Mouse (Mus musculus): ENCODE measurements at regions not wholly inside any gene's neighbourhood (a gene's known extent, or its start where the extent isn't known, plus 50 kb on each side); places are given as distances from the start of the nearest gene placed in this dataset.

DNA sequence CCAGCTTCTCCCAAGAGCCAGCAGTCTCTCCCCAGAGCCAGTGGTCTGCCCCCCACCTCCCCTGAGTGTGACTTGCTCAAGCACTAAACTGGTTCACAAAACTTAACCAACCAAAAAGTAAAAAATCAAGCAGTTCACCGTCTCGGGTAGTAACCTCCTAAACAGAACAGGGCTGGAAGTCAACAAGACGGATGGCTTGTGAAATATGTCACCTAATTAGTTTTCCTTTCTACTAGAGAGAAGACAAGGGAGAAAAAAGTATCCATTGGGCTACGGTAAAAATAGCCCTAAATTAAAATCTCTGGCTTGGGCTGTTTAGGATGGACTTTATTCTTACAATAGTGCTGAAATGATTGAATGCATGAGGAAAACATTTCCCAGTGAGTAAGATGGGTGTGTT lies 108.6 kb downstream of the Foxb1 start:
- ATAC-seq (ENCODE audit: low read depth) (no peak), DNase-seq (no peak)
- Histone ChIP-seq H3K27ac (no peak overlapping the region), H3K4me1 (replicated peaks) (no peaks in the 10 kb centered on the region), H3K9ac (no peak overlapping the region), H3K9me3 (replicated peaks) (no peaks in the 10 kb centered on the region), H3K4me2 (no peak overlapping the region), H3K27me3 (no peaks in the 10 kb centered on the region), H3K36me3 (no peaks in the 10 kb centered on the region), H3K4me3 (replicated peaks) (no peak overlapping the region)
- WGBS (ENCODE audit: insufficient replicate concordance), result 63% methylated on average over 4 of the region's 4 CpGs

DNA sequence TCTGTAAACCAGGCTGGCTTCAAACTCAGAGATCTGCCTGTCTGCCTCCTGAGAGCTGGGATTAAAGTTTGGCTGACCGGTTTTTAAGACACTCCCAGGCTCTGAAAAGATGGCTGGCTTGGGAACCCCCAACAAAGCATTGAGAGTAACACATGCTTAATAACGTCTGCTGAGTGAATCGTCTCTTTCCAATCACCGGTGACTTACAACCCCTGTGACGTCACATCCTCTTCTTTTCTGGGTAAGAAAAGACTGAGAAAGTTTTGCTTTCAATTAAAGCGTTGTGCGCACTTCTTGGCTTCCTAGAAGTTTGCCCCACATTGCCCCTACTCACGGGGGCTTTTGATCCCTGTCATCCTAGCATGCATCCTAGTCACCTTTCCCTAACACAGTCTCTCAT lies 109.1 kb downstream of the Foxb1 start:
- H3K27me3 ChIP-seq, result no peaks in the 10 kb centered on the region
- no peaks in the 10 kb centered on the region for H3K4me1 ChIP-seq (replicated peaks)
- ATAC-seq (ENCODE audit: low read depth) (no peak), DNase-seq (no peak)
- H3K4me2 ChIP-seq, result no peak overlapping the region
- H3K27ac ChIP-seq, result no peak overlapping the region
- H3K9ac ChIP-seq, result no peak overlapping the region
- WGBS (ENCODE audit: insufficient replicate concordance), result 63% methylated on average over 8 of the region's 8 CpGs
- no peaks in the 10 kb centered on the region for H3K9me3 ChIP-seq (replicated peaks)
- no peak overlapping the region for H3K4me3 ChIP-seq (replicated peaks)
- H3K36me3 ChIP-seq, result no peaks in the 10 kb centered on the region

DNA sequence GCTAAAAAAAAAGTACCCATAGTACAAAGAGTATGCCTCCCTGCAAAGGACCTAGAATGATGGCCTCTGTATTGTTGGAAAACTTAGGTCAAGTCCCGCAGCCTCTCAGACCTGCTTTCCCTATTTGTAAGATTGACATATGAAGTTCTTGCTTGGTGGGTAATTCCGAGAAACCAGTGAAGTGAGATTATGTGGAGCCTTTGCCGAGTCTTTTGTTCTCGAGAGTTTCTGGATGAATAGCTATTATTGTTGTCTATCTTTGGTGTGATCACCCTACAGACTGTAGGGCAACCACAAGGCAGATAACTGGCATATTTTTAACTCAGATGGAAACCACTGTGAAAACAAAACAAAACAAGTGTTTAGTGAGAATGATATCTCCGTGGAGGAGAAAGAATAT lies 118.1 kb downstream of the Foxb1 start:
- Histone ChIP-seq H3K4me3 (replicated peaks) (no peak overlapping the region), H3K4me1 (replicated peaks) (no peaks in the 10 kb centered on the region), H3K27ac (no peak overlapping the region), H3K9me3 (replicated peaks) (no peaks in the 10 kb centered on the region), H3K4me2 (no peak overlapping the region), H3K9ac (no peak overlapping the region), H3K36me3 (no peaks in the 10 kb centered on the region), H3K27me3 (no peaks in the 10 kb centered on the region)
- WGBS (ENCODE audit: insufficient replicate concordance), result 59% methylated on average over 5 of the region's 5 CpGs
- no peak for DNase-seq
- no peak for ATAC-seq (ENCODE audit: low read depth)

DNA sequence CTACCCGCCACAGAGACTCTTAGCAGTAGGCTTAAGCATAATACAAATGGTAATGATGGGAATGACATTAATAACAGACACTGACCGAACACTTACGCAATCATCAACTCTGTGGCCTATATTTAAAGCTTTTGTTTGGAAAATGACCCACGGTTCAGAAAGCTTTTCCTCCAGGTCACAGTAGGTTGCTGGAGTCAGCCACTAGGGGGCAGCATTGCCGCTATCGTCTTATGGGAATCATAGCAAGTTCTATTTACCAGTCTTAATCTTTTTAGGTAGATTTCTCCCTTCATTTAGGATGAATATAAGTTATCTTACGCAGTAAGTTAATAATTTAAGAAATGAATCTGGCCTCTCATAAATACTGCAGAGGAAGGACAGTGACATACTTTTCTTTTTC lies 137.4 kb downstream of the Foxb1 start:
- Histone ChIP-seq H3K9me3 (replicated peaks) (no peaks in the 10 kb centered on the region), H3K9ac (no peak overlapping the region), H3K4me1 (replicated peaks) (no peaks in the 10 kb centered on the region), H3K4me3 (replicated peaks) (no peak overlapping the region), H3K27ac (no peak overlapping the region), H3K4me2 (no peak overlapping the region), H3K27me3 (no peaks in the 10 kb centered on the region), H3K36me3 (no peaks in the 10 kb centered on the region)
- 13% methylated on average over 7 of the region's 7 CpGs for WGBS (ENCODE audit: insufficient replicate concordance)
- DNase-seq, result peak; percentile 8
- no peak for ATAC-seq (ENCODE audit: low read depth)

DNA sequence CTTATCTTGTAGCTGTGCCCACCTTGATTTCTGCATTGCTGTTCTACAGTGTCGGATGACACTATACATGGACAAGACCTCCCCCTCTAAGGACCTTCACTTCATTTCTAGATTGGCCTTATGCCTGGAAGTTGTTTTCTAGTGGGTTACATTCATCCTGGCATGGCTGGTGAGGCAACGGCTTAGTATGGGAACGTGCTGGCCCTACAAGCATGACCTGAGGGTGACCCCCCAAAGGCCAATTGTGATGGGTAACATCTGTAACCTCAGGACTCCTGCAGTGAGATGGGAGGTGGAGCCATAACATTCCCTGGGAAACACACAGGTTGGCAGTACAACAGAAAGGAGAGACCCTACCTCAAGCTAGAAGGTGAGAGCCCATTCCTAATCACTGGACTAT lies 139.7 kb downstream of the Foxb1 start:
- Histone ChIP-seq H3K4me3 (replicated peaks) (no peak overlapping the region), H3K27ac (no peak overlapping the region), H3K4me1 (replicated peaks) (no peaks in the 10 kb centered on the region), H3K36me3 (no peaks in the 10 kb centered on the region), H3K27me3 (no peaks in the 10 kb centered on the region), H3K4me2 (no peak overlapping the region), H3K9me3 (replicated peaks) (no peaks in the 10 kb centered on the region), H3K9ac (no peak overlapping the region)
- ATAC-seq (ENCODE audit: low read depth) (no peak), DNase-seq (no peak)
- 79% methylated on average over 3 of the region's 3 CpGs for WGBS (ENCODE audit: insufficient replicate concordance)

DNA sequence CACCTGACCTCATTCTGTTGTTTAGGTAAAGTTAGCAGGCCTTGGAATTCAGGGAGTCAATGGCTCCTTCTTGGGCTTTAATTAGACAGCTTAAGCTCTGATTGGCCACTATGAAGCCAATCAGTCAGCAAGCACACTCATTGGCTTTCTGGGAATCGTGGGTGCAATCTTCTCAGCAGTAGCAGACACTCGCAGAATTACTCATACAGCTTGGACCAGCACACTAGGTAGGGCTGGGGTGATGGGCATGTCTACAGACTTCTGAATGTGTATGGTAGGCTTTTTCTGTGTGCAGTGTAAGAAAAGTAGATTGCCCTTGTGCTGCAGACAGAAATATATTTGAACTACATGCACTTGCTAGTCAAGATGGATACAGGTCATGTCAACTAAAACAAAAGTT lies 143.4 kb downstream of the Foxb1 start:
- WGBS (ENCODE audit: insufficient replicate concordance), result 57% methylated on average over 2 of the region's 2 CpGs
- H3K4me3 ChIP-seq (replicated peaks), result no peak overlapping the region
- DNase-seq (no peak), ATAC-seq (ENCODE audit: low read depth) (no peak)
- H3K4me2 ChIP-seq, result no peak overlapping the region
- no peaks in the 10 kb centered on the region for H3K4me1 ChIP-seq (replicated peaks)
- H3K27ac ChIP-seq, result no peak overlapping the region
- H3K9ac ChIP-seq, result no peak overlapping the region
- H3K27me3 ChIP-seq, result no peaks in the 10 kb centered on the region
- no peaks in the 10 kb centered on the region for H3K36me3 ChIP-seq
- no peaks in the 10 kb centered on the region for H3K9me3 ChIP-seq (replicated peaks)

DNA sequence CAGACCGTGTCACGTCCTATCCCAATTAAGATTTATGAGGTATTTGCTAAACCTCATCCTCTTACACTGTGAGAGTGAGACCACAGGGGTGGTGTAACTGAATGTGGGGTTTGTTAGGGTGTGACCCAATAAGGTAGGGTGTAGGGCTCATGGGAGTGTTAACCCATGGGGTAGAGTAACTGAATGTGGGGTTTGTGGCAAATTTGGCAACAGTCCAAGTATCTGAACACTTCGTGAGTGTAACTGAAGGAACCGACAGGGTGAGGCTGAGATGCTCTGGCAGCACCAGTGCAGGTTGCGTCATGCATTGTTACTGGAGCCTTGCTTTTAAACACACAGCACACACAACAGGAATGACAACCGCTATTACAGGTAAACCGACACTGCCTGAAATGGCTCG lies 144.1 kb downstream of the Anxa2 start:
- no peaks in the 10 kb centered on the region for H3K27me3 ChIP-seq
- no peaks in the 10 kb centered on the region for H3K4me1 ChIP-seq (replicated peaks)
- no peaks in the 10 kb centered on the region for H3K36me3 ChIP-seq
- 65% methylated on average over 8 of the region's 8 CpGs for WGBS (ENCODE audit: insufficient replicate concordance)
- no peak overlapping the region for H3K4me3 ChIP-seq (replicated peaks)
- no peak overlapping the region for H3K27ac ChIP-seq
- ATAC-seq (ENCODE audit: low read depth), result no peak
- no peak for DNase-seq
- no peaks in the 10 kb centered on the region for H3K9me3 ChIP-seq (replicated peaks)
- no peak overlapping the region for H3K9ac ChIP-seq
- H3K4me2 ChIP-seq, result no peak overlapping the region

DNA sequence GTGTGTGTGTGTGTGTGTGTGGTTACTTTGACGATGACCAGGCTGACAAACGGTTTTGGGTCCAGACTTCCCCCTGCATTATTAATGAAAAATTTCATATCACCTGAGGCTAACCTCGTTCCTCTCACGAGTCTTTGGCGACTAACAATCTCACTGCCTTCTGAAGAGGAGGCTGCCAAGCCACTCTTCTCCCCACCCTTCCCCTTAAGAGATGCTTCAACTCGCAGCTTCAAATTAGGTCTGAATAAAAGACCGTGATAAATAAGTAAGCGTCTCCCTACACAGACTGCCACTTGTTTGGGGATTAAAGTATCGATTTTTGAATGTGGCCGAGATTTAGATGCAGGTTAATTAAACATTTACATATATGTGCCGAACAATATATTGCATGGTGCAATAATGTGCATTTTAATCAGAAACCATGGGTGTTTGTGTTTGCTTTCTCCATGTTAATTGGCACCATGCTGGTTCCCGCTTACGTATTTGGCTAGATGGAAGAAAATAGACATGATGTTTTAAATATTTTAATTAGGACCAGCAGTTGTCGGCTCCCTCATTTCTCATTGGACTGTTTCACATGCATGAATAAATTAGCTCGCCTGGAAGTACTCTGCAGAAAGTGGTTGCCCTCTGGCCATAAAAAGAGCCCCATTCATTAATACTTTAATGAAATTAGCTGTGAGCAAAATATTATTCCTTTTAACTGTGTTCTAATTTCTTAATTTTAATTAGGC lies 139.1 kb downstream of the Anxa2 start:
- H3K9ac ChIP-seq, result no peak overlapping the region
- H3K4me3 ChIP-seq (replicated peaks), result no peak overlapping the region
- no peaks in the 10 kb centered on the region for H3K27me3 ChIP-seq
- no peak overlapping the region for H3K4me2 ChIP-seq
- H3K4me1 ChIP-seq (replicated peaks), result no peaks in the 10 kb centered on the region
- no peak overlapping the region for H3K27ac ChIP-seq
- WGBS (ENCODE audit: insufficient replicate concordance), result 71% methylated on average over 14 of the region's 15 CpGs
- no peaks in the 10 kb centered on the region for H3K36me3 ChIP-seq
- ATAC-seq (ENCODE audit: low read depth) (no peak), DNase-seq (no peak)
- no peaks in the 10 kb centered on the region for H3K9me3 ChIP-seq (replicated peaks)

DNA sequence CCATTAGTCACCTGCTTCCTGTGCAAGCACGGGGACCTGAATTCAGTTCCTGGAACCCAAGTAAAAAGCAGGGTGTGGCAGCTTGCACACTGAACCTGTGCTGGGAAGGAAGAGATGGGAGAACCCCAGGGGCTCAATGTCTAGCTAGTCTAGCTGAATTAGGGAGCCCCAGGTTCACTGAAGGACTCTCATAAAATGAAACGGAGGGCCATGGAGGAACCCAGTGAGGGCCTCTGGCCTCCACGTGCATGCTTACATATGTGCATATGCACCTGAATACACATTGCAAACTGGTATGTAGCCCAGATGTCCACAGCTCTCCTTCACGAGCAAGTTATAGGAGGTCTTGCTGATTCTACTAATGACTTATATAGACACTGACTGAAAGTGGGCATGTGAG lies 135.4 kb downstream of the Anxa2 start:
- Histone ChIP-seq H3K4me3 (replicated peaks) (no peak overlapping the region), H3K9me3 (replicated peaks) (no peaks in the 10 kb centered on the region), H3K36me3 (no peaks in the 10 kb centered on the region), H3K27ac (no peak overlapping the region), H3K4me2 (no peak overlapping the region), H3K4me1 (replicated peaks) (no peaks in the 10 kb centered on the region), H3K9ac (no peak overlapping the region), H3K27me3 (no peaks in the 10 kb centered on the region)
- DNase-seq (no peak), ATAC-seq (ENCODE audit: low read depth) (no peak)
- WGBS (ENCODE audit: insufficient replicate concordance), result 60% methylated on average over 4 of the region's 4 CpGs

DNA sequence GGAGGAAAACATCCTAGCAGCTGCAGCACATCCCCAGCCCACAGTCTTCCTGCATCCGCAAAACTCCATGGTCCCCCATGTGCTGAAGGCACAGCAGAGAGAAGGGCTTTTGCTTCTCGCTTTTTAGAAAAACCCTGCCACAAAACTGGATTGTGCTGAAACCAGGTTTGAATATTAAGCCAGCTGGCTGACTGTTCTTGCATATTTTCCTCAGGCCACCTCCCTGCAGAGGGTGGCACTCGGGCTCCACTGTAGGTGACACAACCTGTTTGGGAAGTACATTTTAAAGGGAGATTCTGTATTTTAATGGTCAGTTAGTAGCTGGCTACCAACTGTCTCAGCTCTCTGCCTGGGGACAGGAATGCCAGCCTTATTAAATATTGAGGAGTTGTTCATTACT lies 133.7 kb downstream of the Anxa2 start:
- Histone ChIP-seq H3K27ac (no peak overlapping the region), H3K27me3 (no peaks in the 10 kb centered on the region), H3K36me3 (no peaks in the 10 kb centered on the region), H3K9me3 (replicated peaks) (no peaks in the 10 kb centered on the region), H3K4me3 (replicated peaks) (no peak overlapping the region), H3K9ac (no peak overlapping the region), H3K4me1 (replicated peaks) (no peaks in the 10 kb centered on the region), H3K4me2 (no peak overlapping the region)
- DNase-seq (no peak), ATAC-seq (ENCODE audit: low read depth) (no peak)
- 69% methylated on average over 3 of the region's 3 CpGs for WGBS (ENCODE audit: insufficient replicate concordance)

DNA sequence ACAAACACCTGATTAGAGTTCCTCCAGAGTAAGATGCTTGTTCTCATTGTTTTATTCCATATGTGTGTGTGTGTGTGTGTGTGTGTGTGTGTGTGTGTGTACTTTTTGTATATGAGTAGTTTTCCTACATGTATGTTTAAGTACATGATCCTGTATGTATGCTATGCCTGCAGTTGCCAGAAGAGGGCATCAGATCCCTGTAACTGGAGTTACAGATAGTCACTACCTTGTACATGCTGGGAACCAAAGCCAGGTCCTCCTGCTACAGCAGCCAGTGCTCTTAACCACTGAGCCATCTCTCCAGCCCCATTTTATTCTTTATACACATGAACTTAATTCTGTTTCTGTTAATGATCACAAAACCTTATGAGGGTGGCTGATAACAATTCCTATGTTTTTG lies 127.8 kb downstream of the Anxa2 start:
- DNase-seq, result no peak
- no peak overlapping the region for H3K27ac ChIP-seq
- ATAC-seq (ENCODE audit: low read depth), result no peak
- no peak overlapping the region for H3K4me2 ChIP-seq
- H3K4me3 ChIP-seq (replicated peaks), result no peak overlapping the region
- H3K4me1 ChIP-seq (replicated peaks), result no peaks in the 10 kb centered on the region
- no peak overlapping the region for H3K9ac ChIP-seq
- no peaks in the 10 kb centered on the region for H3K9me3 ChIP-seq (replicated peaks)
- H3K36me3 ChIP-seq, result no peaks in the 10 kb centered on the region
- H3K27me3 ChIP-seq, result no peaks in the 10 kb centered on the region

DNA sequence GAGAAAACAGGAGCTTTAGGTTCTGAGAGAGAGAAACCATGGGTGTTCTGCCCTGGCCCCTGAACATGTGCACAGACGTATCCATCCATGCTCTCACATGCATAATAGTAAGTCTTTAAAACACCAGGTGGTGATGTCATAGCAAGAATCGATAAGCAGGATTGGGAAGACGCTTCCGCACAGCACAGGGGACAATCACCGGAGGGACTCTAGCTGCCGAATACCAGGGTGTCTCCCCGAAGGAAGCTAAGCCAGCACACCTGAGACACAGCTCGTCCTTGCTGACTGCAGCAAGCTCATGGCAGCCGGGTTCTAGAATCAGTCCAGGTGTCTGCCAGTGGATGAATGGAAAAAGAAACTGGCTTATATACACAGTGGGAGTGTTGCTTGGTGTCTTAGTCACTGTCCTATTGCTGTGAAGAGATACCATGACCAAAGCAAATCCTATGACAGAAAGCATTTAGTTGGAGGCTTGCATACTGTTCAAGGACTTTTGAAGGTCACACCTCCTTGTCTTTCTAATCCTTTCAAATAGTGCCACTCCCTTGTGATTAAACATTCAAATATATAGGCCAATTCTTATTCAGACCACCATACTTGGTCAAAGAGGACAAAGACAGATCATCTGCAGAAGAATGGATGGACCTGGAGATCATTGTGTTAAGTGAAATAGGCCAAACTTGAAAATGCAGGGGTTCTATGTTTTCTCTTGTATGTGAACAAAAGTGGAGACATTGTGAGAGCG lies 124.4 kb downstream of the Anxa2 start:
- Histone ChIP-seq H3K27me3 (no peaks in the 10 kb centered on the region), H3K4me2 (no peak overlapping the region), H3K4me3 (replicated peaks) (no peak overlapping the region), H3K27ac (no peak overlapping the region), H3K9ac (no peak overlapping the region), H3K4me1 (replicated peaks) (no peaks in the 10 kb centered on the region), H3K36me3 (no peaks in the 10 kb centered on the region), H3K9me3 (replicated peaks) (no peaks in the 10 kb centered on the region)
- DNase-seq (no peak), ATAC-seq (ENCODE audit: low read depth) (no peak)
- WGBS (ENCODE audit: insufficient replicate concordance), result 71% methylated on average over 10 of the region's 10 CpGs

All from liver, embryonic 13.5 days (tissue).